Mouse (Mus musculus) myocyte (in vitro differentiated cells): ENCODE measurements around the gene Sfta2. TPM values are rescaled to one million over a fixed set of nuclear protein-coding genes. Genes with fewer than 3 reads are reported as not detected.

Experiments
- H3K27me3 ChIP-seq: one replicate; pipeline ENCODE4 v1.6.1; 2011; ENCODE audit not compliant: control insufficient read depth, insufficient read depth, insufficient read length
- H3K36me3 ChIP-seq: one replicate; pipeline ENCODE4 v1.6.1; 2011; ENCODE audit not compliant: control insufficient read depth, insufficient read depth
- H3K4me2 ChIP-seq: one replicate; pipeline ENCODE4 v1.6.1; 2011; ENCODE audit warnings: low read depth, control low read depth
- H3K4me3 ChIP-seq: one replicate; pipeline ENCODE4 v1.5.1; 2011; ENCODE audit warnings: mild to moderate bottlenecking, control low read depth, moderate library complexity
- H3K79me2 ChIP-seq: one replicate; pipeline ENCODE4 v1.6.1; 2011; ENCODE audit not compliant: control insufficient read depth, insufficient read depth
- H3ac ChIP-seq: one replicate; pipeline ENCODE4 v1.6.1; 2011; ENCODE audit not compliant: control insufficient read depth, insufficient read length
- CEBPB ChIP-seq: IDR thresholded peaks from 2 replicates; pipeline ENCODE4 v1.6.1; 2011; ENCODE audit warnings: mild to moderate bottlenecking, moderate library complexity; ENCODE audit not compliant: poor library complexity, insufficient read depth, severe bottlenecking
- E2F4 ChIP-seq: IDR thresholded peaks from one replicate; pipeline ENCODE4 v1.6.1; 2011; ENCODE audit warnings: mild to moderate bottlenecking, control low read depth, moderate library complexity; ENCODE audit not compliant: insufficient read depth
- MAX ChIP-seq: IDR thresholded peaks from one replicate; pipeline ENCODE4 v1.6.1; 2011; ENCODE audit warnings: low read depth, mild to moderate bottlenecking, control low read depth
- MYOD1 ChIP-seq, 3 experiments: IDR thresholded peaks; one replicate each; pipeline ENCODE4 v1.6.1; 2011; ENCODE audit warnings: control low read depth in 2 of 3, low read depth in 2 of 3, mild to moderate bottlenecking in 2 of 3, moderate library complexity in 1 of 3; ENCODE audit not compliant: insufficient read length in 2 of 3, control insufficient read depth in 1 of 3
- MYOG ChIP-seq, 3 experiments: IDR thresholded peaks; one replicate each; pipeline ENCODE4 v1.6.1; 2011; ENCODE audit warnings: control low read depth in 2 of 3, low read depth in 2 of 3, mild to moderate bottlenecking in 2 of 3; ENCODE audit not compliant: insufficient read length in 2 of 3, control insufficient read depth in 1 of 3, insufficient read depth in 1 of 3
- POLR2A ChIP-seq: IDR thresholded peaks from one replicate; pipeline ENCODE4 v1.6.1; 2011; ENCODE audit warnings: low read depth, mild to moderate bottlenecking, control low read depth, moderate library complexity; ENCODE audit not compliant: insufficient read length
- POLR2AphosphoS2 ChIP-seq: IDR thresholded peaks from one replicate; pipeline ENCODE4 v1.6.1; 2011; ENCODE audit warnings: low read depth, control low read depth; ENCODE audit not compliant: insufficient read length
- REST ChIP-seq: IDR thresholded peaks from one replicate; pipeline ENCODE4 v1.6.1; 2011; ENCODE audit warnings: mild to moderate bottlenecking, control low read depth, moderate library complexity; ENCODE audit not compliant: insufficient read depth, insufficient read length
- SRF ChIP-seq: IDR thresholded peaks from one replicate; pipeline ENCODE4 v1.6.1; 2011; ENCODE audit warnings: low read depth; ENCODE audit not compliant: control insufficient read depth, insufficient read length
- TCF12 ChIP-seq: IDR thresholded peaks from one replicate; pipeline ENCODE4 v1.6.1; 2011; ENCODE audit warnings: mild to moderate bottlenecking, control low read depth; ENCODE audit not compliant: poor library complexity, insufficient read depth, severe bottlenecking
- TCF3 ChIP-seq: IDR thresholded peaks from one replicate; pipeline ENCODE4 v1.6.1; 2011; ENCODE audit warnings: low read depth, control low read depth; ENCODE audit not compliant: insufficient read length
- USF1 ChIP-seq: IDR thresholded peaks from one replicate; pipeline ENCODE4 v1.6.1; 2011; ENCODE audit warnings: low read depth, mild to moderate bottlenecking, control low read depth, moderate library complexity
- polyA plus RNA-seq: library from polyadenylated mRNA; unstranded; fragments of >200 nt; fragmentation: generic; extraction: Trizol; gene quantifications from one replicate; pipeline ENCODE4 v1.2.1, GENCODE M21; 2012; ENCODE audit warnings: missing spikeins

The Sfta2 gene
- polyA plus RNA-seq, 1 experiment, result not detected

- Histone ChIP-seq H3ac (no peak overlapping the region), H3K79me2 (no peaks in the 10 kb centered on the region), H3K4me3 (no peak overlapping the region), H3K4me2 (no peak overlapping the region), H3K27me3 (no peaks in the 10 kb centered on the region), H3K36me3 (peaks cover 15% of the 10 kb centered on the region)
- TF ChIP-seq SRF (no peak), POLR2AphosphoS2 (peak; percentile 85), MYOD1 (IDR thresholded peaks at IDR 0.05; ENCODE audit: control insufficient read depth in 1 of 3, insufficient read length in 2 of 3, low read depth in 2 of 3) (no peak)
Measured at GRCm38 (mm10) chr17:35680591-35680990, 79.2 kb downstream of the Sfta2 start.

- no peaks in the 10 kb centered on the region for H3K27me3 ChIP-seq
- TF ChIP-seq SRF, result no peak
- TF ChIP-seq TCF12, result no peak
- H3ac ChIP-seq, result no peak overlapping the region
Measured at GRCm38 (mm10) chr17:35681986-35682385, 80.6 kb downstream of the Sfta2 start.

GRCm38 (mm10) chr17:35685061-35685460, 83.7 kb downstream of the Sfta2 start:
- peaks cover 43% of the 10 kb centered on the region for H3K36me3 ChIP-seq
- H3K4me2 ChIP-seq, result no peak overlapping the region
- TF ChIP-seq SRF (no peak), MAX (no peak), MYOG (IDR thresholded peaks at IDR 0.05; ENCODE audit: control insufficient read depth in 1 of 3, insufficient read depth in 1 of 3, insufficient read length in 2 of 3, low read depth in 2 of 3) (no peak), POLR2AphosphoS2 (peak; percentile 7), CEBPB (no peak)
- no peaks in the 10 kb centered on the region for H3K27me3 ChIP-seq
- H3K79me2 ChIP-seq, result no peaks in the 10 kb centered on the region
- no peak overlapping the region for H3ac ChIP-seq
- no peak overlapping the region for H3K4me3 ChIP-seq

More at GRCm38 (mm10) chr17:35681986-35682385, 80.6 kb downstream of the Sfta2 start:
- Histone ChIP-seq H3K36me3 (peaks cover 21% of the 10 kb centered on the region), H3K4me2 (no peak overlapping the region), H3K79me2 (no peaks in the 10 kb centered on the region), H3K4me3 (no peak overlapping the region)

- no peak for TF ChIP-seq E2F4
- no peak for TF ChIP-seq POLR2A
- TF ChIP-seq POLR2AphosphoS2, result no peak
- no peak for TF ChIP-seq MAX
- peak in 1 of 3 experiments; percentile 6 for TF ChIP-seq MYOG (IDR thresholded peaks at IDR 0.05; ENCODE audit: control insufficient read depth in 1 of 3, insufficient read depth in 1 of 3, insufficient read length in 2 of 3, low read depth in 2 of 3)
- no peak for TF ChIP-seq SRF
- no peak for TF ChIP-seq TCF3
- no peak overlapping the region for H3K4me2 ChIP-seq
- no peaks in the 10 kb centered on the region for H3K27me3 ChIP-seq
- H3K4me3 ChIP-seq, result no peak overlapping the region
- peaks cover 56% of the 10 kb centered on the region for H3K36me3 ChIP-seq
- peaks cover 3% of the 10 kb centered on the region for H3K79me2 ChIP-seq
- no peak overlapping the region for H3ac ChIP-seq
Measured at GRCm38 (mm10) chr17:35688347-35689175, 87.2 kb downstream of the Sfta2 start.

GRCm38 (mm10) chr17:35689936-35690645, 88.7 kb downstream of the Sfta2 start:
- no peak overlapping the region for H3ac ChIP-seq
- H3K4me3 ChIP-seq, result no peak overlapping the region
- TF ChIP-seq CEBPB (no peak), MYOD1 (IDR thresholded peaks at IDR 0.05; ENCODE audit: control insufficient read depth in 1 of 3, insufficient read length in 2 of 3, low read depth in 2 of 3) (no peak), SRF (no peak), TCF3 (no peak), TCF12 (no peak), MAX (no peak), MYOG (IDR thresholded peaks at IDR 0.05; ENCODE audit: control insufficient read depth in 1 of 3, insufficient read depth in 1 of 3, insufficient read length in 2 of 3, low read depth in 2 of 3) (no peak), USF1 (no peak), POLR2AphosphoS2 (no peak), REST (no peak), POLR2A (no peak), E2F4 (no peak)
- peaks cover 46% of the 10 kb centered on the region for H3K36me3 ChIP-seq
- H3K4me2 ChIP-seq, result no peak overlapping the region
- H3K27me3 ChIP-seq, result no peaks in the 10 kb centered on the region
- H3K79me2 ChIP-seq, result peaks cover 15% of the 10 kb centered on the region
